Mouse (Mus musculus) thymus, postnatal 25 days (tissue): ENCODE results near the gene Galnt7.
A peak's percentile ranks its signal among the peaks of the same experiment; 100 is the strongest.

Experiments used
- DNase-seq: peaks from one replicate; pipeline ENCODE4 v3.0.0; 2022

Gene Galnt7

GRCm38 (mm10) chr8:57652456-57653055, at the start of gene Galnt7:
TSS of gene Galnt7 (minus strand) at chr8:57653032.
- DNase-seq, result peak; percentile 82

GRCm38 (mm10) chr8:57688633-57689032, 35.8 kb upstream of the Galnt7 start:
- no peak for DNase-seq

GRCm38 (mm10) chr8:57685803-57686202, 33.0 kb upstream of the Galnt7 start:
- DNase-seq, result no peak

GRCm38 (mm10) chr8:57680044-57680443, 27.2 kb upstream of the Galnt7 start:
- no peak for DNase-seq

GRCm38 (mm10) chr8:57664121-57664520, 11.3 kb upstream of the Galnt7 start:
- no peak for DNase-seq

GRCm38 (mm10) chr8:57660019-57660418, 7.2 kb upstream of the Galnt7 start:
- DNase-seq, result no peak

GRCm38 (mm10) chr8:57656446-57656845, 3.6 kb upstream of the Galnt7 start:
- no peak for DNase-seq

GRCm38 (mm10) chr8:57654146-57654545, 1.3 kb upstream of the Galnt7 start:
- no peak for DNase-seq

GRCm38 (mm10) chr8:57653768-57654125, 915 bp upstream of the Galnt7 start:
- DNase-seq, result no peak

GRCm38 (mm10) chr8:57653056-57653767, 380 bp upstream of the Galnt7 start:
- peak; percentile 66 for DNase-seq

GRCm38 (mm10) chr8:57651689-57652455, 960 bp downstream of the Galnt7 start:
- peak; percentile 71 for DNase-seq

- no peak for DNase-seq
These were observed 1.5 kb downstream of the Galnt7 start for GRCm38 (mm10) chr8:57651357-57651688.

GRCm38 (mm10) chr8:57650216-57650615, 2.6 kb downstream of the Galnt7 start:
- no peak for DNase-seq

- no peak for DNase-seq
These were observed 5.3 kb downstream of the Galnt7 start for GRCm38 (mm10) chr8:57647566-57647965.

- no peak for DNase-seq
These were observed 8.6 kb downstream of the Galnt7 start for GRCm38 (mm10) chr8:57644281-57644680.

- no peak for DNase-seq
These were observed 10.1 kb downstream of the Galnt7 start for GRCm38 (mm10) chr8:57642722-57643121.

GRCm38 (mm10) chr8:57638925-57639324, 13.9 kb downstream of the Galnt7 start:
- no peak for DNase-seq

- peak; percentile 35 for DNase-seq
These were observed 15.1 kb downstream of the Galnt7 start for GRCm38 (mm10) chr8:57637599-57638280.

- no peak for DNase-seq
These were observed 16.1 kb downstream of the Galnt7 start for GRCm38 (mm10) chr8:57636698-57637097.

GRCm38 (mm10) chr8:57636281-57636680, 16.6 kb downstream of the Galnt7 start:
- no peak for DNase-seq

GRCm38 (mm10) chr8:57631780-57632179, 21.1 kb downstream of the Galnt7 start:
- no peak for DNase-seq

GRCm38 (mm10) chr8:57630148-57630547, 22.7 kb downstream of the Galnt7 start:
- DNase-seq, result no peak
